Mouse (Mus musculus): ENCODE data around the gene Olfr181.

DNA sequence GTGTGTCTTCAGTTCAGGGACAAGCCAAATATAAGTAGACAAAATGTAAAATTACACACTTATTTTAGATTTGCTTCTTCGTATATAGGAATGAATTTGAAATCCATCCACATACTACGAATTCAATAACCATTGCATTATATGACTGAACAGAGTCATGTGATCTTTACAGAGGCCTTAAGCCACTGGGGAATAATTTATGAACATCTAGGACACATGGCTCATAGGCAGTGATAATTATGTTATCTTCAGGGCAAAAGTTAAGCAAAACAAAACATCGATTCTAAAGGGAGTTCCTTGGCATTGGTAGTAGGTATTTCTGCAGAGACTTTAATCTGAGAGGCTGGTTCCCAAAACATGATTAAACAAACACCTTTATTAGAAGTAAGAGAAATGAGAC, 36.6 kb downstream of the Olfr181 start, which contains the start of gene Olfr178:
- TF ChIP-seq CTCF (conservative IDR thresholded peaks at IDR 0.05; ENCODE audit: low read length) (no peak), POU5F1 (IDR thresholded peaks at IDR 0.05; ENCODE audit: borderline replicate concordance, low read length) (no peak), NANOG (IDR thresholded peaks at IDR 0.05; ENCODE audit: borderline replicate concordance, low read length) (no peak)
